Mouse (Mus musculus): Measurements from ENCODE around the gene Slc22a17.

The Slc22a17 gene

DNA sequence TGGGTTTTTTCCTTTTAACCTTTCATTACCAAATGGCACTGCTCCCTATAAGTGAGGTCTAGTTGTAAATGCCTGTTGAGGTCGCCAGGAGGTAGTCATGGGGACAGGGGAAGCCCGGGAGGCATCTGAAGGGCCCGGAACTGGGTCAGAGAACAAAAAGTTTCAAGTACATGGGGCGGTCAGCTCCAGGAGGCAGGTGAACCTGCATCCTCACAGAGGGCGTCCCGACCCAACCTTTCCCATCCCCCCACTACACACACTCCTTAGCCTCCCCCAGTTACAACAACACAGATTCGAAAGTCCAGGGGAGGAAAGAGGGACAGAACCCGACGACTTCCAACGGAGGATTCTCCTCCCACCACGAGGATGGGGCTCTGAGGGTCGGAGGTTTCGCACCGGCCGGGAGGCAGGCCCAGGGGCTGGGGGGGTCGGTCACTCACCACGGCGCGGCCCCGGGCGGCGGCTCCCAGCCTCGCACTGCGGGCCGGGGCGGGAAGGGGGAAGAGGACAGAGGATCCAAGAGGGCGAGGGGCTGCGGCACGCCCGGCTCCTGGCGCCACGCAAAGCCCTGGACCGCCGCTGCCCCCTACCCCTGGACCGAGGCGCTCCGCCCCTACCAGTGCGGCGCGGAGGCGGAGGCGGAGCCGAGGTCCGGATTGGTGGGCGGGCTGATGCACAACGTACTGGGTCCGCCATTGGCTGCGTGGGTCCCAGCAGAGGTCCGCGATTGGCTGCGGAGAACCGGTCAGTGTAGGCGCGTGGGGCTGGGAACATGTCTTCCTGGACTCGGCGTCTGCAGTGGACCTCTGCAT lies 49.2 kb downstream of the Slc22a17 start:
- no peak for DNase-seq (ENCODE audit: low read depth, low spot score)

DNA sequence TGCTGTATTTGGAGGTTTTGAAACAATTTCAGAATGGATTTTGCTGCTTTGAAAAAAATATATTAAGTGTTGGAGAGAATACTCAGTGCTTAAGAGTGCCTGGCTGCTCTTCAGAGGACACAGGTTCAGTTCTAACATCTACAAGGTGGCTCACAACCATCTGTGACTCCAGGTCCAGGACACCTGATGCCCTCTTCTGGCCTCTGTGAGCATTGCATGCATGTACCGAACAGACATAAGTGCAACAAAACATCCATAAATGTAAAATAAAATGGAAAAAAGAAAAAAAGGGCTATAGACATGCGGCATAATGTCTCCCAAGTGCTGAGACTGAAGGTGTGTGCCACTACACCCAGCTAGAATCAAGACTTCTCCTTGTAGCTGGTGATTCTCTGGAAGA lies 52.4 kb downstream of the Slc22a17 start:
- no peak for DNase-seq (ENCODE audit: low read depth, low spot score)

DNA sequence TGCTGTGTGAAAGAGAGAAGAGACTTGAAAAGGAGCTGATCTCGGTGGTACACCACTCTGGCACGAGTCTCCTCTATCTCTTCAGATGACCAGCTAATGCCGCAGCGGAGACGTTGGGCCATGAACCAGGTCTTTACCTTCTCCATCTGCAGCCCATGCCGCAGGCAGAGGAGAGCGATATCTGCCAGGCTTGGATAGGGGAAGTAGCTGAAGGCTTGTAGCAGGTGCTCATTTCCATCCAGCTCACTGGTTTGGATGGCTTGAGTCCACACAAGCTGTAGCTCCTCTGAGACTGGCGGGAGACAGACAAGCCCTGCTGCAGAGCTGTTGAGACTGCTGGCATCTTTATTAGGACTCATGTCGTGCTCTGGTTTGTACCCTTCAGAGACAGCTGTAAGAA lies 55.0 kb downstream of the Slc22a17 start:
- DNase-seq (ENCODE audit: low read depth, low spot score), result no peak

DNA sequence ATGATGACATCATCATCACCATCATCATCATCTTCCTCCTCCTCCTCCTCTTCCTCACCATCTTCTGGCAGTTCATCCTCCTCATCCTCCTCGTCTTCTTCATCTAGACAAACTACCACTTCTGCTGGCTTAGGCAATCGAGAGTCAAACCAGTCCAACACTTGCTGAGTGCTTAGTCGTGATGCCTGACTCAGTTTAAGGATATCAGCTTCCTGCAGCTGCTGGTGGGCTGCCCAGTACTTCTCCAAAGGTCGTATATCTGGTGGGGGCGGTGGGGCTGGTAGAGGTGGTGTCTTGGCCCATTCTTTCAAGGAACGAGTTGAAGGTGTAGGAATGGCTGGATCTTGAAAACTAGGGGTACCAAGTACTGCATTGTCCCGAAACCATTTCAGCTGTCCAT lies 56.2 kb downstream of the Slc22a17 start:
- DNase-seq (ENCODE audit: low read depth, low spot score), result no peak
